Mouse (Mus musculus): ENCODE data around the gene Plekho1.

DNA sequence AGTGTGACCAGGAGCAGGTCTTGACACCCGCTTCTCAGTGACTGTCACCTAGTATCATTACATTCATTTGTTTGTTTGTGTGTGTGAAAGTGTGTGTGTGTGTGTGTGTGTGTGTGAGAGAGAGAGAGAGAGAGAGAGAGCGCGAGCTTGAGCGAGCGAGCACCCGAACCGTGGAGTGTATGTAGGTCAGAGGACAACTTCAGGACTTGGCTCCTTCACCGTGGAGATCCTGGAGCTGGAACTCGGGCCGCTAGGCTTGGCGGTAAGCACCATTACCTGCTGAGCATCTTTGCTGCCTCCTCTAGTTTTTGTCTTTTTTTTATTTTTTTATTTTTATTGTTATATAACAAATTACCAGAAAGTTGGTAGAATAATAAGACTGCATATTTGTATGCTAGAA lies 34.0 kb upstream of the Plekho1 start:
- TF ChIP-seq CTCF (conservative IDR thresholded peaks at IDR 0.05; ENCODE audit: low read length) (no peak), NANOG (IDR thresholded peaks at IDR 0.05; ENCODE audit: borderline replicate concordance, low read length) (no peak), POU5F1 (IDR thresholded peaks at IDR 0.05; ENCODE audit: borderline replicate concordance, low read length) (no peak)

All from E14TG2a.4 (cell line).